Mouse (Mus musculus) stomach, embryonic 14.5 days (tissue): Measurements from ENCODE around the gene Hcn3. TPM values are rescaled to one million over a fixed set of nuclear protein-coding genes. Genes with fewer than 3 reads are reported as not detected.
A peak's percentile ranks its signal among the peaks of the same experiment; 100 is the strongest.

Source experiments
- ATAC-seq: fragments of 200-750 bp; cut with Nextera tagmentation; 2 replicates; pipeline ENCODE4 v1.8.0; 2017; ENCODE audit warnings: low read depth, moderate TSS enrichment; ENCODE audit not compliant: insufficient number of reproducible peaks, insufficient read depth, low FRiP score
- H3K27ac ChIP-seq: fragments of 300-500 bp; sonication (generic); 2 replicates; pipeline ENCODE4 v1.5.1; 2014; ENCODE audit warnings: mild to moderate bottlenecking, low read length, moderate library complexity, mixed read lengths
- H3K27me3 ChIP-seq: fragments of 300-500 bp; sonication (generic); 2 replicates; pipeline ENCODE4 v1.6.1; 2014; ENCODE audit warnings: low read length, control low read depth, mixed read lengths; ENCODE audit not compliant: control insufficient read depth, insufficient read depth
- H3K36me3 ChIP-seq: fragments of 300-500 bp; sonication (generic); 2 replicates; pipeline ENCODE4 v1.6.1; 2014; ENCODE audit warnings: mild to moderate bottlenecking, control low read depth, low read length, moderate library complexity, mixed read lengths; ENCODE audit not compliant: control insufficient read depth, insufficient read depth
- H3K4me1 ChIP-seq: fragments of 300-500 bp; sonication (generic); 2 replicates; pipeline ENCODE4 v1.6.1; 2014; ENCODE audit warnings: low read length, control low read depth, mixed read lengths; ENCODE audit not compliant: control insufficient read depth, insufficient read depth
- H3K4me2 ChIP-seq: fragments of 300-500 bp; sonication (generic); replicated peaks from 2 replicates; pipeline ENCODE4 v1.6.1; 2014; ENCODE audit warnings: low read depth, low read length, control low read depth
- H3K4me3 ChIP-seq: fragments of 300-500 bp; sonication (generic); 2 replicates; pipeline ENCODE4 v1.5.1; 2014; ENCODE audit warnings: low read depth, low read length, control low read depth
- H3K9ac ChIP-seq: fragments of 300-500 bp; sonication (generic); replicated peaks from 2 replicates; pipeline ENCODE4 v1.6.1; 2014; ENCODE audit warnings: low read depth, mild to moderate bottlenecking, control low read depth, low read length, moderate library complexity, mixed read lengths
- H3K9me3 ChIP-seq: fragments of 300-500 bp; sonication (generic); 2 replicates; pipeline ENCODE4 v1.6.1; 2016; ENCODE audit warnings: low read depth, low read length, control low read depth; ENCODE audit not compliant: control insufficient read depth
- WGBS: fragments of 180-500 bp; shearing (Covaris S2); extraction: QIAGEN DNeasy Blood & Tissue Kit; methylation state at CpG from one replicate; pipeline ENCODE4 v1.1.7; 2014; 5-methylcytosine and 5-hydroxymethylcytosine counted together
- polyA plus RNA-seq: library from polyadenylated mRNA; unstranded; fragments of >200 nt; fragmentation: Nextera tagmentation; extraction: Ambion mirVana; gene quantifications from 2 replicates; pipeline ENCODE4 v1.2.1, GENCODE M21; 2014

The Hcn3 gene
- polyA plus RNA-seq, 1 experiment from 2014 or later = 1.9 TPM

DNA sequence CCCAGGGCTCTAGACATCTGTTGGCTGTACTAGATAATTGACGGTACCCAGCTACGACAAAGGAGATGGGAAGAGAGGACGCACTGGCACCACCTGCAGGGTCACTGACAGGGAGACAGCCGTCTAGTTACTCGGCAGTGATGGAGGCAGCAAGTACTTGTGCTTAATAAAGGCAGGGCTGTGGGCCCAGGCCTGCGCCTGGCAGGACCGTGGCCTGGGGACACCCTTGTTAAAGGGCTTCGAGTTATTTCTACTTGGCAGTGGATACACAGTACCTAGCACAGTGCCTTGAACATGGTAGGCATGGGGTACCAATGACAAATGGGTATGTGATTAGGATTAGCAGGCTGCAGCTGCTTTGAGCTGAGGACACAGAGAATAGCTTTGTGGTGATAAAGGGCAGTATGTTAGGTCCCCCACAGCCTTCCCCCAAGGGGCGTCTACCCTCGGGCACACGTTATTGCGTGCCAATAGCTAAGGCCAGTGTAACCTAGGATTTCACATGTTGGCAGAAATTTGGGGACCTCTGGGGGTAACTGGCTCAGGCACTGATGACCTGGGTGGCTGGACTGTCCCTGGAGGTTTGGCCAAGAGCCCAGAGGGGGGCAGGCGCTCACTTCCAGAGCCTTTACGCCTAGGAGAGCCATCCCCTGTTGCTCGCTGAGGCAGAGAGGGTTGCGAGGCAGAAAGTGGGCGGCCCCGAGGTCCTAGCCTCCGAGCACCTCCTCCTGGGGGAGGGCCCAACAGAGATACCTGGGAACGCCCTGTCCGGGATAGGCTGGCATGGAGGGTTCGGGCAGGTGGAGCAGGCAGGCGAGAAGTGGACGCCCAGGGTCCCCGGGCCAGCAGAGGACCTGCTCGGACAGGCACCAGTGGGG lies 12.7 kb downstream of the Hcn3 start:
- ATAC-seq = peak; percentile 89
- Histone ChIP-seq H3K27ac (no peak overlapping the region), H3K27me3 (peaks cover 5% of the 10 kb centered on the region; the same call in 1 of the 2 replicates), H3K9me3 (no peaks in the 10 kb centered on the region), H3K9ac (no peak overlapping the region), H3K4me2 (peak overlapping the region; percentile 30), H3K36me3 (no peaks in the 10 kb centered on the region), H3K4me3 (peak overlapping the region; percentile 3; the same call in 1 of the 2 replicates), H3K4me1 (no peaks in the 10 kb centered on the region)
- WGBS = 22% methylated on average over 26 of the region's 26 CpGs

DNA sequence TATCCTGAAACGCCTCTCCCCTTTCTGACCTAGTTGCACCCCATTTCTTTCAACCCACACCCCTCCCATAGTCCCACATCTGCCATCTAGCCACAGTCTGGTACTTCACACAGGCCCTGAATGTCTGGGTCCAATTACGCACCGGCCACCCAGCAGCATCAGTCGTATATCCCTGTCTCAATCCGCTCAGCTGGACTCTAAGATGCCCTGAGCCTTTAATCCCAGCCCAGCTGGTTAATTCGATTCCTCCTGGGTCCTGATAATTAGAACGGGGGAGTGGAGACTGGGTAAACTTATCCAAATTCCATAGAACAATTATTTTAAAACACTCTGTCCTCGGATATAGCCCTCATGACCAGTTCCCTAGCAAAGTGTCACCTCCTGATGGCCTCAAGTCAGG lies 14.4 kb downstream of the Hcn3 start:
- WGBS = 56% methylated on average over 8 of the region's 8 CpGs

DNA sequence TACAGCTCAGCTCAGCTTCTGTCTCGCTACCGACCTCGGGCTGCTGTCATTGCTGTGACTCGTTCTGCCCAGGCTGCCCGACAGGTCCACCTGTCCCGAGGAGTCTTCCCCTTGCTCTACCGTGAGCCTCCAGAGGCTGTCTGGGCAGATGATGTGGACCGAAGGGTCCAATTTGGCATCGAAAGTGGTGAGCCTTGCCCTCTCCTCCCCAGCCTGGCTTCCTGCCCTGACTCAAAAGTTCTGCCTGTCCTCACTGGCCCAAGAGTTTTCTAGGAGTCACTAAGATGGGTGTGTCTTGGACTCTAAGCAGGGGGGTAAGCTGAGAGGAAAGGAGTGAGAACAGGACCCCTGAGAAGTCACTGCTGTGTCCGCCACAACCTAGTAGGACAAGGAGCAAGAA lies 15.2 kb downstream of the Hcn3 start:
- Histone ChIP-seq H3K27me3 (0 out of 2 replicates have a peak, but pooled peaks cover 5% of the 10 kb centered on the region), H3K27ac (no peak overlapping the region), H3K4me3 (no peak overlapping the region), H3K36me3 (no peaks in the 10 kb centered on the region), H3K9me3 (no peaks in the 10 kb centered on the region), H3K4me1 (no peaks in the 10 kb centered on the region), H3K4me2 (no peak overlapping the region), H3K9ac (no peak overlapping the region)
- 78% methylated on average over 10 of the region's 10 CpGs for WGBS
- ATAC-seq = no peak

More for the DNA sequence above, 14.4 kb downstream of the Hcn3 start:
- no peak overlapping the region for H3K4me3 ChIP-seq
- H3K9ac ChIP-seq = no peak overlapping the region
- H3K27me3 ChIP-seq = 0 out of 2 replicates have a peak, but pooled peaks cover 5% of the 10 kb centered on the region
- H3K4me2 ChIP-seq = no peak overlapping the region
- no peaks in the 10 kb centered on the region for H3K4me1 ChIP-seq
- no peak overlapping the region for H3K27ac ChIP-seq
- no peaks in the 10 kb centered on the region for H3K36me3 ChIP-seq
- ATAC-seq = no peak
- H3K9me3 ChIP-seq = no peaks in the 10 kb centered on the region

DNA sequence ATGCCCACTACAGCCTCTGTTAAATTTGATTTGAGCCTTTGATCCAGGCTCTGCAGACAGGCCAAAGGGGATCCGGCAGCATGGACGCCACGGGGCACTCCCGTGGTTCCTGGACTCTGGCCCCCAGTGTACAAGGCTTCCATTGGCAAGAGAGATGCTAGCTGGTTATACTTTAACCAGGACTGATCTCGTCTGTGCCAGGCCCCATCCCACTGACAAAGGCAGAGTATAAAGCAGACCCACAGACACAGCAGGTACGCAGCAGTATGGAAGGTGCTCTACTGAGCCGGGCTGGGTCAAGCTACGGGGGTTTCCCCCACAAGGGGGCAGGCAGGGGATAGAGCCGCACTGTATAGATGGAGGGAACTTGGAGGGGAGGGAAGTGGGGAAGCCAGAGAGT lies 23.6 kb downstream of the Hcn3 start:
- WGBS = 30% methylated on average over 9 of the region's 9 CpGs
- H3K9ac ChIP-seq = no peak overlapping the region
- H3K4me1 ChIP-seq = no peaks in the 10 kb centered on the region
- H3K36me3 ChIP-seq = no peaks in the 10 kb centered on the region
- no peak overlapping the region for H3K27ac ChIP-seq
- ATAC-seq = peak; percentile 86
- H3K9me3 ChIP-seq = no peaks in the 10 kb centered on the region
- H3K4me2 ChIP-seq = no peak overlapping the region
- H3K4me3 ChIP-seq = no peak overlapping the region
- H3K27me3 ChIP-seq = no peaks in the 10 kb centered on the region

DNA sequence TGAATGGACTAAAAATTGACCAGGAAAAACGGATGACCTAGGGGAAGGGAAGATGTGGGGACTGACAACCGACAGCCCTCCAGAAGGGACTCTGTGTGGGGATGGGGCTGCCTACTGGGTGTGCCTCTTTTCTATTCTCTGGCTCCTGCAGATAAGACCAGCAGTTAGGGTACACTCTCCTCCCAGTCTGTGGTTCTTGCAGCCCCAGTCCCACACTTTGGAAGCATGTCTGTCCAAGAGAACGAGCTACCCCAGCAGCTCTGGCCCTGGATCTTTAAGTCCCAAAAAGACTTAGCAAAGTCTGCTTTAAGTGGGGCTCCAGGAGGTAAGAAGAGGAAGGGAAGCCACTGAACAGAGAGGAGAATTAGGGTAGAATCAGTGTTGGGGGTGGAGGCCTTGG lies 24.0 kb downstream of the Hcn3 start, which contains the start of gene Pklr:
Gene Pklr (plus strand): TSS at position 185 of the 400 bp plus-strand sequence.
- Histone ChIP-seq H3K27ac (no peak within 1 kb of the TSS), H3K27me3 (no peaks in the 10 kb centered on the region), H3K9me3 (no peaks in the 10 kb centered on the region), H3K36me3 (no peaks in the 10 kb centered on the region), H3K4me3 (no peak within 1 kb of the TSS), H3K4me1 (no peaks in the 10 kb centered on the region), H3K9ac (no peak within 1 kb of the TSS), H3K4me2 (0 out of 2 replicates have a peak within 1 kb of the TSS, but pooled peaks have one; percentile 10)
- ATAC-seq = no peak
- 67% methylated on average over 3 of the region's 3 CpGs for whole genome bisulfite sequencing

DNA sequence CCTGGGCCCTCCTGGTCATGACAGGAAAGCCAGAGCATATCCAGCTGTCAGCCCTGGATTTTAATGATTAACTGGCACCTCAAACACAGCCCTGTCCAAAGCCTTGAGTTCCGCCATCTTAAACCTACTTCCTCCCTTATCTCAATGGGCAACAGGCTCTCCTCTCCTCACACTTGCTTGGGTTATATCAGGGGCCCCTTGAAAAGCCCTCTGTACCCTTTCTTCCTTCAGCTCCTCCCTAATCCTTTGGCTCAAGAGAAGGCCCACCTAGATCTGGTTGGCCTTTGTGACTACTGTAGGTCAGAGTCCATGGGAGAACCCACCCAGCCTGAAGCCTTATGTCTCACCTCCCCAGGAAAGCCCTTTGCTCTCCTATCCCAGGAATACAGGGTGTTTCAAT lies 26.2 kb downstream of the Hcn3 start:
- no peak for ATAC-seq
- 68% methylated on average over 1 of the region's 1 CpGs for WGBS
- Histone ChIP-seq H3K4me2 (no peak overlapping the region), H3K27ac (no peak overlapping the region), H3K27me3 (no peaks in the 10 kb centered on the region), H3K9me3 (no peaks in the 10 kb centered on the region), H3K36me3 (no peaks in the 10 kb centered on the region), H3K4me3 (no peak overlapping the region), H3K9ac (no peak overlapping the region), H3K4me1 (no peaks in the 10 kb centered on the region)

DNA sequence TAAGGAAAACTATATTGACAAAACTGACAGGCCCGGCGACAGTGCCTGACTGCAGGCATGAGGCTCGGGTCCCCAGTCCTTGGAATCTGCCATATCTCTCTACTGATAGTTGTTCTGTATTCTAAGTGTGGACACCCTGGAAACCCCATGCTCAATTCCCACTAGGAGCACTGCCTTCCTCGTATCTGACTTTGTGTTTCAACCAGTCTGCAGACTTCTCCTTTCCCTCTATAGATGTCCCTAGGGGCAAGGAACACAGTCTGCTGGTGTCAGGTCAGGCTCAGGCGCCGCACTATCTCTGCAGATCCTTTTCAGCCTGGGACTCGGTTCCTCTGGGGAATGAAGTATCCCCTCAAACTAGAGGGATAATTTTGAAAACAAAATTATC lies 26.9 kb downstream of the Hcn3 start:
- no peaks in the 10 kb centered on the region for H3K4me1 ChIP-seq
- no peak overlapping the region for H3K4me3 ChIP-seq
- no peak overlapping the region for H3K9ac ChIP-seq
- H3K27ac ChIP-seq = no peak overlapping the region
- ATAC-seq = no peak
- no peaks in the 10 kb centered on the region for H3K36me3 ChIP-seq
- no peak overlapping the region for H3K4me2 ChIP-seq
- H3K9me3 ChIP-seq = no peaks in the 10 kb centered on the region
- 76% methylated on average over 7 of the region's 7 CpGs for WGBS
- H3K27me3 ChIP-seq = no peaks in the 10 kb centered on the region

DNA sequence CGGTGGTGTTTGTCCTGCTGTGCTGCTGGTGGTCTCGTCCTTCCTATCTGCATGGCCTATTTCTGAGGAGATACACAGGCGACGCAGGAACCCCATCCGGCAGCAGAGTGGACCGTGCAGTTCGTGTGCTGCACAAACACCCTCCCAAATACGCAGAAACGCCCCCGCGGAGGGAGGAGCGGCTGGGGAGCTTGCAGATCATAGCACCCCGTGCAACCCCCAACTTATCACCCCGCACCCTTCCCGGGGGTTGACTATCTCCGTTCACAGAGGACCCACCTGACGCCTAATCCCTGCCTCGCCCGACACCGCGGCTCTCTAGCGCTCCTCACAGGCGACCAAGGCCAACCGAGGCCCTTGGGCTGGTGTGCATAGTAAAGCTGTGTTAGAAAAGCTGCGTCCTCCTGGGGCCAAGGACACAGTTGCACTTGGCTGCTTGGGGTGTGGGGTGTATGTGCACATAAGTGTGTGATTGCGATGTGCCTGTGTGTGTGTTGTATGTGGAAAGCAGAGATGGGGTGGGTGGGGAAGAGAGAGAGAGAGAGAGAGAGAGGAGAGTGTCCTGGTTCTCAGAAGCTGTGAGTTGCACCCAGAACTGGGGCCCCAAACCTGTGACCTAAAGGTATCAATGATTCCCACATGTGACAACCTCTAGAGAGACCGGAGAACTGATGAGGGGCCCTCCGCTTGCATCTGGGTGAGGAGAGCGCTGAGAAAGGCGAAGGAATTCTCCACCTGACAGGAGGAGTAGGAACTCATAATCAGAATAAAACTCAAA lies 27.5 kb downstream of the Hcn3 start:
- Histone ChIP-seq H3K9me3 (no peaks in the 10 kb centered on the region), H3K4me1 (no peaks in the 10 kb centered on the region), H3K36me3 (no peaks in the 10 kb centered on the region), H3K27ac (no peak overlapping the region), H3K4me3 (peak overlapping the region; percentile 19), H3K27me3 (no peaks in the 10 kb centered on the region), H3K9ac (no peak overlapping the region), H3K4me2 (peak overlapping the region; percentile 52)
- ATAC-seq = peak; percentile 74
- WGBS = 13% methylated on average over 30 of the region's 30 CpGs
